Mouse (Mus musculus) monocyte, adult 5-6 weeks (primary cell): ENCODE results near the gene Lrmda. TPM values are rescaled to one million over a fixed set of nuclear protein-coding genes. Genes with fewer than 3 reads are reported as not detected.

ENCODE experiments used
- ATAC-seq: fragments of 153-309, 156-312 bp; replicated peaks from 2 replicates; pipeline ENCODE4 v1.8.0; 2017; ENCODE audit warnings: mild to moderate bottlenecking; ENCODE audit not compliant: low TSS enrichment, insufficient number of reproducible peaks, severe bottlenecking, poor library complexity, low FRiP score
- total RNA-seq: library from RNA; stranded (forward); fragments of 200-1000, 200-491, 200-594 nt; gene quantifications from 3 replicates; pipeline ENCODE4 v1.2.3, GENCODE M21; 2017

Lrmda gene
- total RNA-seq, 1 experiment from 2014 or later: 6.4 TPM

GRCm38 (mm10) chr14:22073385-22073784, 53.9 kb downstream of the Lrmda start:
- ATAC-seq: no peak; the same call in 1 of the 2 replicates

- ATAC-seq: no peak
Observed at GRCm38 (mm10) chr14:22074229-22074628, 54.7 kb downstream of the Lrmda start.

GRCm38 (mm10) chr14:22083931-22084330, 64.4 kb downstream of the Lrmda start:
- ATAC-seq: no peak

GRCm38 (mm10) chr14:22085411-22085810, 65.9 kb downstream of the Lrmda start:
- ATAC-seq: no peak; the same call in 1 of the 2 replicates

- ATAC-seq: no peak
Observed at GRCm38 (mm10) chr14:22088604-22089003, 69.1 kb downstream of the Lrmda start.

GRCm38 (mm10) chr14:22089331-22089730, 69.8 kb downstream of the Lrmda start:
- no peak for ATAC-seq

GRCm38 (mm10) chr14:22089866-22090470, 70.5 kb downstream of the Lrmda start:
- no peak for ATAC-seq

GRCm38 (mm10) chr14:22090778-22091211, 71.3 kb downstream of the Lrmda start:
- ATAC-seq: no peak

- no peak for ATAC-seq
Observed at GRCm38 (mm10) chr14:22091306-22091705, 71.8 kb downstream of the Lrmda start.

- no peak for ATAC-seq
Observed at GRCm38 (mm10) chr14:22093124-22093523, 73.6 kb downstream of the Lrmda start.

- ATAC-seq: 0 out of 2 replicates have a peak, but pooled peaks have one; percentile 17
Observed at GRCm38 (mm10) chr14:22101961-22102805, 82.7 kb downstream of the Lrmda start.

- ATAC-seq: no peak
Observed at GRCm38 (mm10) chr14:22105855-22106254, 86.3 kb downstream of the Lrmda start.

- ATAC-seq: no peak
Observed at GRCm38 (mm10) chr14:22106777-22107176, 87.3 kb downstream of the Lrmda start.

- ATAC-seq: no peak
Observed at GRCm38 (mm10) chr14:22109423-22109822, 89.9 kb downstream of the Lrmda start.

GRCm38 (mm10) chr14:22113463-22114361, 94.2 kb downstream of the Lrmda start:
- no peak for ATAC-seq

- ATAC-seq: no peak
Observed at GRCm38 (mm10) chr14:22114651-22115351, 95.3 kb downstream of the Lrmda start.

- no peak for ATAC-seq
Observed at GRCm38 (mm10) chr14:22118096-22118495, 98.6 kb downstream of the Lrmda start.

GRCm38 (mm10) chr14:22118512-22118911, 99.0 kb downstream of the Lrmda start:
- no peak for ATAC-seq
